13 mouse cellular contexts compared by ENCODE assay signal in the genomic region with DNA sequence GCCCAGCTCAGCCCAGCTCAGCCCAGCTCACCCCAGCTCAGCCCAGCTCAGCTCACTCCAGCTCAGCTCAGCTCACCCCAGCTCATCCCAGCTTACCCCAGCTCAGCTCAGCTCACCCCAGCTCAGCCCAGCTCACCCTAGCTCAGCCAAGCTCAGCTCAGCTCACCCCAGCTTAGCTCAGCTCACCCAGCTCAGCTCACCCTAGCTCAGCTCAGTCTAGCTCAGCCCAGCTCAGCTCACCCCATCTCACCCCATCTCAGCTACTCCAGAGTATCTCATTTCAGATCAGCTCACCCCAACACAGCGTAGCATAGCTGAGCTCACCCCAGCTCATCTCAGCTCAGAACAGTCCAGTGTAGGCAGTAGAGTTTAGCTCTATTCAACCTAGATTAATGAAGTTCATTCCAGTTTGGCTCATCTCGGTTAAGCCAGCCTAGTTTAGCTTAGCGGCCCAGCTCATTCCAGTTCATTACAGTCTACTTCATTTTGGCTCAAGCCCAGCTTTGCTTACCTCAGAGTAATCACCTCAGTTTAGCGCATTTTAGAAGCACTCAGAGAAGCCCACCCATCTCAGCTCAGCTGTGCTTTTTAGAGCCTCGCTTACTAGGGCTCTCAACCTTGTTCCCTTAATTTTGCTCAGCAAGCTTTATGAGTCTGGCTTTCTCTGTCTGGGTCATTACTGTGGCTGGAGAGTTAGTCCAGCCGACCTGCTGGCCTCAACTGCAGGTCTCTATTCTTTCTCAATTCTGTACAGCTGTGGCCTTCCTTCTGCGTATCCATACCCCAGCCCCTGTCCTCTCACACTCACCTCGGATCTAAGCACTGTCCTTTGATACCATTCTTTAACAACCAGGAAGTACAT.
DNase-seq lines count a peak whose midpoint lies in the region; ATAC-seq lines count a peak whose summit lies in the region.
"Had no signal": no experiment of that assay in that cellular context is flagged by ENCODE, and none has a peak within 500 bp of the region (broad histone marks: within the 10 kb centered on the region; RNA-seq: fewer than 3 reads in every experiment).

No protein-coding gene starts in this region.

- H3K9me3 ChIP-seq in forebrain, embryonic 16.5 days (ENCODE audit: control insufficient read depth, low read length), result no peaks in the 10 kb centered on the region; the same call in 1 of the 2 replicates
- H3K9me3 ChIP-seq in hindbrain, embryonic 11.5 days (ENCODE audit: control insufficient read depth, low read length), result no peaks in the 10 kb centered on the region

- H3K27ac ChIP-seq in forebrain, embryonic 16.5 days (ENCODE audit: low read length), result no peak overlapping the region
- no peak overlapping the region for H3K27ac ChIP-seq in hindbrain, embryonic 11.5 days (ENCODE audit: low read depth, low read length)

- no peak overlapping the region for H3K4me2 ChIP-seq in forebrain, embryonic 16.5 days (ENCODE audit: low read length)
- H3K4me2 ChIP-seq in hindbrain, embryonic 11.5 days (replicated peaks; ENCODE audit: low read depth, low read length), result no peak overlapping the region

- 83% methylated on average over 8 of the region's 8 CpGs for WGBS in forebrain, embryonic 16.5 days
- 83% methylated on average over 8 of the region's 8 CpGs for WGBS in hindbrain, embryonic 11.5 days

- no peak overlapping the region for H3K4me3 ChIP-seq in forebrain, embryonic 16.5 days (replicated peaks; ENCODE audit: low read length)
- no peak overlapping the region for H3K4me3 ChIP-seq in hindbrain, embryonic 11.5 days (ENCODE audit: low read depth, low read length)
- H3K4me3 ChIP-seq: erythroblast, embryonic 14.5 days had no signal

- DNase-seq in frontal cortex, postnatal 14 days (ENCODE audit: low spot score in 2 of 2), result no peak
- DNase-seq in CD4-positive helper T cell, adult 2 months (ENCODE audit: low read depth, low spot score), result peak; percentile 61
- DNase-seq in forelimb bud, embryonic 11.5 days (ENCODE audit: low read depth, low spot score), result peak; percentile 5
- DNase-seq in lung, postnatal 25 days (ENCODE audit: low spot score), result no peak
- no peak for DNase-seq in hindbrain, embryonic 11.5 days (ENCODE audit: low spot score)
- DNase-seq: cerebellum, adult 8-10 months; heart, postnatal 14 days; kidney, adult 9 months; midbrain, embryonic 14.5 days had no signal

- no peaks in the 10 kb centered on the region for H3K4me1 ChIP-seq in forebrain, embryonic 16.5 days (replicated peaks; ENCODE audit: control insufficient read depth, insufficient read depth, low read length)
- H3K4me1 ChIP-seq in hindbrain, embryonic 11.5 days (replicated peaks; ENCODE audit: control insufficient read depth, insufficient read depth, low read length), result no peaks in the 10 kb centered on the region

- ATAC-seq in frontal cortex, adult (ENCODE audit: low TSS enrichment), result peak; percentile 44; the same call in 1 of the 2 replicates
- ATAC-seq in neutrophil, adult 5-6 weeks (ENCODE audit: extremely low read depth, insufficient number of reproducible peaks, low FRiP score, poor library complexity, severe bottlenecking), result 0 out of 2 replicates have a peak, but pooled peaks have one; percentile 14
- ATAC-seq in forebrain, embryonic 16.5 days, result no peak
- no peak for ATAC-seq in hindbrain, embryonic 11.5 days (ENCODE audit: low FRiP score)

- H3K9ac ChIP-seq in forebrain, embryonic 16.5 days (replicated peaks; ENCODE audit: low read depth, low read length), result no peak overlapping the region
- no peak overlapping the region for H3K9ac ChIP-seq in hindbrain, embryonic 11.5 days (ENCODE audit: low read depth, low read length)

- H3K27me3 ChIP-seq in forebrain, embryonic 16.5 days (replicated peaks; ENCODE audit: control insufficient read depth, insufficient read depth, low read length), result no peaks in the 10 kb centered on the region
- no peaks in the 10 kb centered on the region for H3K27me3 ChIP-seq in hindbrain, embryonic 11.5 days (ENCODE audit: control insufficient read depth, insufficient read depth, low read length)

- H3K36me3 ChIP-seq in forebrain, embryonic 16.5 days (ENCODE audit: control insufficient read depth, insufficient read depth), result no peaks in the 10 kb centered on the region
- H3K36me3 ChIP-seq in hindbrain, embryonic 11.5 days (ENCODE audit: control insufficient read depth, insufficient read depth, low read length), result no peaks in the 10 kb centered on the region

Comparison
In these comparisons a context has a peak if more than half of its experiments do, and no peak if none do; other contexts are left out.
1. ATAC-seq: peak in frontal cortex, adult (single experiment) and neutrophil, adult 5-6 weeks (single experiment); none in forebrain, embryonic 16.5 days (single experiment) and hindbrain, embryonic 11.5 days (single experiment).
2. DNase-seq: peak in CD4-positive helper T cell, adult 2 months (single experiment) and forelimb bud, embryonic 11.5 days (single experiment); none in frontal cortex, postnatal 14 days (0 of 2), lung, postnatal 25 days (single experiment) and hindbrain, embryonic 11.5 days (single experiment).